Mouse (Mus musculus) heart, postnatal 10 days (tissue): ENCODE results near the gene Arhgap29. TPM values are rescaled to one million over a fixed set of nuclear protein-coding genes. Genes with fewer than 3 reads are reported as not detected.
A peak's percentile ranks its signal among the peaks of the same experiment; 100 is the strongest.

Experiments used
- DNase-seq, 2 experiments: peaks; one replicate each; pipeline ENCODE4 v3.0.0; 2021
- intact Hi-C: fragments of 180-260 bp; cut with DNase I; formaldehyde crosslinking; loops from one replicate; pipeline ENCODE4 v1.15.1; 2025
- total RNA-seq, 2 experiments: library from RNA; stranded (reverse); gene quantifications; 2 replicates each; pipeline ENCODE4 v1.2.3; 2021

The Arhgap29 gene
- total RNA-seq, 2 experiments from 2014 or later: 93.7 to 109 TPM

- intact Hi-C loops: no loop called here
- DNase-seq: no peak
These were observed 30.1 kb downstream of the Arhgap29 start for GRCm38 (mm10) chr3:121982450-121982849.

- DNase-seq: no peak
- intact Hi-C loops: no loop called here
These were observed 42.8 kb downstream of the Arhgap29 start for GRCm38 (mm10) chr3:121995125-121995524.

- intact Hi-C loops: loop anchor here (5.0 kb wide), 1 partner anchor 113 kb away; no protein-coding TSS in a partner anchor
These were observed 47.6 kb downstream of the Arhgap29 start for GRCm38 (mm10) chr3:121999934-122000333.

GRCm38 (mm10) chr3:122001568-122001967, 49.2 kb downstream of the Arhgap29 start:
- no peak for DNase-seq
- intact Hi-C loops: loop anchor here (5.0 kb wide), 1 partner anchor 114 kb away; no protein-coding TSS in a partner anchor

More at GRCm38 (mm10) chr3:121999934-122000333, 47.6 kb downstream of the Arhgap29 start:
- DNase-seq: no peak

GRCm38 (mm10) chr3:122009818-122010217, 57.5 kb downstream of the Arhgap29 start:
- no peak for DNase-seq
- intact Hi-C loops: loop anchor here (2.0 kb wide), 1 partner anchor 17 kb away; no protein-coding TSS in a partner anchor

GRCm38 (mm10) chr3:122010292-122010691, 58.0 kb downstream of the Arhgap29 start:
- no peak for DNase-seq
- intact Hi-C loops: no loop called here

- intact Hi-C loops: no loop called here
- no peak for DNase-seq
These were observed 60.1 kb downstream of the Arhgap29 start for GRCm38 (mm10) chr3:122012464-122012863.

- intact Hi-C loops: no loop called here
- DNase-seq: no peak
These were observed 66.1 kb downstream of the Arhgap29 start for GRCm38 (mm10) chr3:122018421-122018820.

- DNase-seq: no peak
- intact Hi-C loops: no loop called here
These were observed 66.8 kb downstream of the Arhgap29 start for GRCm38 (mm10) chr3:122019159-122019558.

GRCm38 (mm10) chr3:122021029-122021652, 68.8 kb downstream of the Arhgap29 start:
- no peak for DNase-seq

GRCm38 (mm10) chr3:122022355-122022754, 70.0 kb downstream of the Arhgap29 start:
- DNase-seq: no peak
- intact Hi-C loops: no loop called here

More at GRCm38 (mm10) chr3:122021029-122021652, 68.8 kb downstream of the Arhgap29 start:
- intact Hi-C loops: no loop called here

GRCm38 (mm10) chr3:122026676-122027075, 74.3 kb downstream of the Arhgap29 start:
- DNase-seq: peak; percentile 67
- intact Hi-C loops: no loop called here

GRCm38 (mm10) chr3:122027776-122028175, 75.4 kb downstream of the Arhgap29 start:
- DNase-seq: no peak
- intact Hi-C loops: no loop called here

GRCm38 (mm10) chr3:122033248-122033837, 81.0 kb downstream of the Arhgap29 start:
- DNase-seq: peak; percentile 66 to 67
- intact Hi-C loops: loop anchor here (2.0 kb wide), 1 partner anchor 69 kb away; no protein-coding TSS in a partner anchor

- DNase-seq: peak in 1 of 2 experiments; percentile 39
- intact Hi-C loops: no loop called here
These were observed 81.9 kb downstream of the Arhgap29 start for GRCm38 (mm10) chr3:122034240-122034639.

- intact Hi-C loops: no loop called here
- DNase-seq: no peak
These were observed 82.8 kb downstream of the Arhgap29 start for GRCm38 (mm10) chr3:122035092-122035491.

- intact Hi-C loops: no loop called here
- DNase-seq: no peak
These were observed 88.2 kb downstream of the Arhgap29 start for GRCm38 (mm10) chr3:122040522-122040921.

GRCm38 (mm10) chr3:122043102-122043501, 90.8 kb downstream of the Arhgap29 start:
- DNase-seq: peak in 1 of 2 experiments; percentile 30
- intact Hi-C loops: no loop called here

GRCm38 (mm10) chr3:122043799-122044547, 91.6 kb downstream of the Arhgap29 start, which contains the start of gene Abca4:
Abca4 (plus strand) TSS chr3:122044443.
- DNase-seq: no peak
- intact Hi-C loops: no loop called here

- intact Hi-C loops: no loop called here
- peak; percentile 76 for DNase-seq
These were observed 93.9 kb downstream of the Arhgap29 start for GRCm38 (mm10) chr3:122046187-122046620.

- intact Hi-C loops: no loop called here
These were observed 95.1 kb downstream of the Arhgap29 start for GRCm38 (mm10) chr3:122047402-122047801.

More at GRCm38 (mm10) chr3:122047402-122047801, 95.1 kb downstream of the Arhgap29 start:
- peak in 1 of 2 experiments; percentile 42 for DNase-seq
